Mouse (Mus musculus): ENCODE measurements at regions not wholly inside any gene's neighbourhood (a gene's known extent, or its start where the extent isn't known, plus 50 kb on each side); places are given as distances from the start of the nearest gene placed in this dataset.

DNA sequence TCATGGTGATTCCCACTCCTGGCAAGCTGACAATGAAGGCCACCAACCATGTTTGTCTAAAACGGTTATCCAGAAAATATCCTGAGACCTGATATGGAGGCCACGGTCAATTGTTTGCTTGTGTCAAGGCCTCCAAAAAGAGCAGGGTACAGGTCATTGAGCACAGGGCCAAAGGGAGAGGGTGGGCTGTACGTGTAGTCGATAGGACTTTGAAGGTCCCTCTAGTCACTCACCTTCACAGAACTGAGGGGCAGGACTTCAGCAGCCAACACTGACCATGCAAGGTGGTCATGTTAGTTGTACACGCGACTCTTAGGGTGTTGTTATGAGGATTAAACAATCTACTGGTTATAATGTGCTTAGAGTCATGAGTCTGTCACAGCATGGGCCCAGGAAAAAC, 264.4 kb upstream of the Prok2 start:
- H3K4me3 ChIP-seq, result no peak overlapping the region
- TF ChIP-seq EP300 (IDR thresholded peaks at IDR 0.05; ENCODE audit: insufficient read depth, low read depth, low read length), result no peak
- no peak for TF ChIP-seq CTCF (IDR thresholded peaks at IDR 0.05)
- TF ChIP-seq POLR2A (IDR thresholded peaks at IDR 0.05; ENCODE audit: insufficient read depth, low read depth, low read length), result no peak
- H3K27ac ChIP-seq, result no peak overlapping the region
- no peak for DNase-seq
- intact Hi-C loops (cut with DNase I), result no loop called here
- H3K27me3 ChIP-seq (ENCODE audit: control insufficient read depth, insufficient read depth, low read length), result no peaks in the 10 kb centered on the region
- H3K4me1 ChIP-seq (ENCODE audit: control insufficient read depth, insufficient read depth, low read length), result 0 out of 2 replicates have a peak, but pooled peaks cover 1% of the 10 kb centered on the region
- H3K79me2 ChIP-seq (replicated peaks; ENCODE audit: control insufficient read depth, insufficient read depth, low read length), result no peaks in the 10 kb centered on the region
- no peak overlapping the region for H3K9ac ChIP-seq (ENCODE audit: low read depth, low read length)
- no peaks in the 10 kb centered on the region for H3K36me3 ChIP-seq (ENCODE audit: control insufficient read depth, insufficient read depth, low read length)
- WGBS, result 78% methylated on average over 6 of the region's 6 CpGs

DNA sequence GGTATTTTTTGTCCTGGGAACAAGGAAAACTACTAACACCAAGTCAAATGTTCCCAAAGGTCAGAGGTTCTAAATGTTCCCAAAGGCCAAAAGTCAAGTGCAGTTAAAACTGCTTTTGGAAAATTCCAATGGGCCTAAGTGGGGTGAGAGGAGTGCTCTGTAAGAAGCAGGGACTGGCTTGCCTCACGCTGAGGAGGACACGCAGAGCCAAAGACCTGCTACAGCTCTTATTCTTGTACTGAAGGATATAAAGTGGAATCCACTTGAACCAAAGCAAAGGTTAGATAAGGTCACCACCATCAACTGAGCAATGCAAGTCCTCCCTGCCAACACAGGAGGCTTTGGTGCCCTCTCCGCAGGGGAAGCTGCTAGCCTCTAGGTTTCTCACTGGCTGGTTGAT, 260.3 kb upstream of the Prok2 start:
- no peaks in the 10 kb centered on the region for H3K79me2 ChIP-seq (replicated peaks; ENCODE audit: control insufficient read depth, insufficient read depth, low read length)
- no peak overlapping the region for H3K9ac ChIP-seq (ENCODE audit: low read depth, low read length)
- H3K4me3 ChIP-seq, result no peak overlapping the region
- no peaks in the 10 kb centered on the region for H3K27me3 ChIP-seq (ENCODE audit: control insufficient read depth, insufficient read depth, low read length)
- no peak overlapping the region for H3K27ac ChIP-seq
- TF ChIP-seq CTCF (IDR thresholded peaks at IDR 0.05) (no peak), POLR2A (IDR thresholded peaks at IDR 0.05; ENCODE audit: insufficient read depth, low read depth, low read length) (no peak), EP300 (IDR thresholded peaks at IDR 0.05; ENCODE audit: insufficient read depth, low read depth, low read length) (no peak)
- intact Hi-C loops (cut with DNase I), result no loop called here
- 63% methylated on average over 3 of the region's 3 CpGs for WGBS
- H3K36me3 ChIP-seq (ENCODE audit: control insufficient read depth, insufficient read depth, low read length), result no peaks in the 10 kb centered on the region
- DNase-seq, result no peak
- 0 out of 2 replicates have a peak, but pooled peaks cover 1% of the 10 kb centered on the region for H3K4me1 ChIP-seq (ENCODE audit: control insufficient read depth, insufficient read depth, low read length)

DNA sequence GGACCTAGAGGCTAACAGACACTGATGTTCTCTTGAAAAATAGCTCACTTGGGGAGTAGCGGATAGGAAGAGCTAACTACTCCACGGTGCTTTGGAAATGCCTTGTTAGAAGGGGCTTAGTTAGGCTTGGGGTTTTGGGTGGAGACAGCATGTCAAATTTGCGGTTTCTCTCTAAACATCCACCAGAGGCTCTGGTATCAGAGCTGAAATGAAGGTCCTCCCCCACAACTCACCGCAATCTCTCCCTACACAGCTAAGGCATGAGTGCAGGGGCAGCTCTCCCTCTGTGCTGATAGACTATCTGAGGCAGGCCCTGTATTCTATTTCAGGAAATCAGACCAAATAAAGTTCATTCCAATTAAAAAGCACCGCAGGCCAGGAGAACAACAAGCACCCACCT, 259.1 kb upstream of the Prok2 start:
- intact Hi-C loops (cut with DNase I), result no loop called here
- no peak for DNase-seq
- H3K4me3 ChIP-seq, result no peak overlapping the region
- H3K79me2 ChIP-seq (replicated peaks; ENCODE audit: control insufficient read depth, insufficient read depth, low read length), result no peaks in the 10 kb centered on the region
- H3K4me1 ChIP-seq (ENCODE audit: control insufficient read depth, insufficient read depth, low read length), result no peaks in the 10 kb centered on the region
- no peaks in the 10 kb centered on the region for H3K27me3 ChIP-seq (ENCODE audit: control insufficient read depth, insufficient read depth, low read length)
- H3K27ac ChIP-seq, result no peak overlapping the region
- no peak overlapping the region for H3K9ac ChIP-seq (ENCODE audit: low read depth, low read length)
- no peak for TF ChIP-seq POLR2A (IDR thresholded peaks at IDR 0.05; ENCODE audit: insufficient read depth, low read depth, low read length)
- no peak for TF ChIP-seq CTCF (IDR thresholded peaks at IDR 0.05)
- no peak for TF ChIP-seq EP300 (IDR thresholded peaks at IDR 0.05; ENCODE audit: insufficient read depth, low read depth, low read length)
- WGBS, result 47% methylated on average over 5 of the region's 5 CpGs
- no peaks in the 10 kb centered on the region for H3K36me3 ChIP-seq (ENCODE audit: control insufficient read depth, insufficient read depth, low read length)

DNA sequence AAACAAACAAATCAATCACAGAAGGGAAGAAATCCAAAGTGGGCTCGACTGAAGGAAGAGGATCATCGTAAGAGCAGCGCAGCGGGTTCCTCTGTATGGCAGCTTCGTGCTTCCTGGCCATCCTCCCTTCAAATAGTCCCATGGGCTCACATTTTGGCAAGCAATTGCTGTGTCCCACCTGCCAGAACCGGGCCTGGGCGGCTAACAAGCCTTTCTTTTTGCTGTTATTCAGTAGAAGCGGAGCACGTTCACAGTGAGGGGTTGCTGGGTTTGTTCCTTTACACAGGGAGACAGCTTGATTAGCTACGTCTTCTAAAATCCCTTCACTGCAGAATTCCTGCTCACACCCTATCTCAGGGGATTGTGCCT, 258.6 kb upstream of the Prok2 start:
- DNase-seq, result no peak
- no peak overlapping the region for H3K27ac ChIP-seq
- WGBS, result 33% methylated on average over 10 of the region's 10 CpGs
- H3K36me3 ChIP-seq (ENCODE audit: control insufficient read depth, insufficient read depth, low read length), result no peaks in the 10 kb centered on the region
- no peak for TF ChIP-seq CTCF (IDR thresholded peaks at IDR 0.05)
- TF ChIP-seq POLR2A (IDR thresholded peaks at IDR 0.05; ENCODE audit: insufficient read depth, low read depth, low read length), result no peak
- no peak for TF ChIP-seq EP300 (IDR thresholded peaks at IDR 0.05; ENCODE audit: insufficient read depth, low read depth, low read length)
- intact Hi-C loops (cut with DNase I), result no loop called here
- H3K4me3 ChIP-seq, result no peak overlapping the region
- no peaks in the 10 kb centered on the region for H3K4me1 ChIP-seq (ENCODE audit: control insufficient read depth, insufficient read depth, low read length)
- no peak overlapping the region for H3K9ac ChIP-seq (ENCODE audit: low read depth, low read length)
- no peaks in the 10 kb centered on the region for H3K27me3 ChIP-seq (ENCODE audit: control insufficient read depth, insufficient read depth, low read length)
- no peaks in the 10 kb centered on the region for H3K79me2 ChIP-seq (replicated peaks; ENCODE audit: control insufficient read depth, insufficient read depth, low read length)

DNA sequence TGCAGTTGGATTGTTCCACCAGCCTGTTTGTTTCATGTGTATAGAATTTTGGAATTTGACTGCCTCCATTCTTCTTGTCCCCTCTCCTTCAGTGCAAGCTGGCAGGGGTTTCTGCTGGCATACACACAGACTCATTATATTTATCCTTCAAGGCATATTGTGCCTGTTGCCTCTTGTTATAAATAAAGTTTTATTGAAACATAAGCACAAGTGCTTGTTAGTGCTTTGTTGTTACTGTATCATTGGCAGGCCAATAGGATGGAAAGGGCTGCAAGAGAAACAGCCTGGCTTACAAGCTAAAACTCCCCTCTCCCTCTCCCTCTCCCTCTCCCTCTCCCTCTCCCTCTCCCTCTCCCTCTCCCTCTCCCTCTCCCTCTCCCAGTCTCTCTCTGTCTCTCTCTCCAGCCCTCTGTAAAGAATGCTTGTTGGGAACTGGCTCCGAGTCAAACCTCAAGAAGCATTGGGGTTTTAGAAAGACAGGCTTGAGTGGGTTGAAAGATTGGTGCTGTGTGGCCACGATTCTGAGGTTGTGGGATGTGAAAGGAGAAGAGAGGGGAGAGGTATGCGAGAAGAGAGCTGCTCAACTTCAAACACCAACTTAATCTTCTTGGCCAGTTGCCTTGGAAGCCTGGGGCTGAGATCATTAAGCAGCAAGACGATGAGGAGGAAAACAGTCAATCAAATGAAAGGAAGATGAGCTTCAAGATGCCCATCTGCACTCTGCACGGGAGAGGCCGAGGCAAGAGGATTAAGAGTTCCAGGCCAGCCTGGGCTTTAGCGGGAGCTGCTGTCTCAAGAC, 258.1 kb upstream of the Prok2 start:
- Histone ChIP-seq H3K9ac (ENCODE audit: low read depth, low read length) (no peak overlapping the region), H3K79me2 (replicated peaks; ENCODE audit: control insufficient read depth, insufficient read depth, low read length) (no peaks in the 10 kb centered on the region), H3K4me3 (no peak overlapping the region), H3K27me3 (ENCODE audit: control insufficient read depth, insufficient read depth, low read length) (no peaks in the 10 kb centered on the region), H3K4me1 (ENCODE audit: control insufficient read depth, insufficient read depth, low read length) (no peaks in the 10 kb centered on the region), H3K36me3 (ENCODE audit: control insufficient read depth, insufficient read depth, low read length) (no peaks in the 10 kb centered on the region), H3K27ac (no peak overlapping the region)
- DNase-seq, result no peak
- TF ChIP-seq CTCF (IDR thresholded peaks at IDR 0.05), result no peak
- WGBS, result 44% methylated on average over 7 of the region's 7 CpGs
- intact Hi-C loops (cut with DNase I), result no loop called here

DNA sequence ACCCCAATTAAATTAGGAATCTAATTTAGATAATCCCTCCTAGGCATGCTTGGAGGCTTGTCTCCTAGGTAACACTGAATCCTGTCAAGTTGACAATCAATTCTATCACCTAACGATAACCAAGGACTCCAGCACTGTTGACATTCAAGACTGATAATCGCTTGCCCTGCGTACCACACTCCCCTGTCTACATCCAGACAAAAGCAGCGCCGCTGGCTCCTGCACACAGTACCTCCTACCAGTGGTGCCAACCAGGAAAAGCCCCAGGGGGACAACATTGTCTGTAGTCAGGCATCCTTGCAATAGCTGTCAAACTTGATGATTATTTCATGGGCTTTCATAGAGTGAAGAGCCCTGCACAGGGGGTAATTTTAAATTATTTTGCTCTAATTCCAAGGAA, 253.4 kb upstream of the Prok2 start:
- Histone ChIP-seq H3K9ac (ENCODE audit: low read depth, low read length) (no peak overlapping the region), H3K27ac (no peak overlapping the region), H3K36me3 (ENCODE audit: control insufficient read depth, insufficient read depth, low read length) (no peaks in the 10 kb centered on the region), H3K4me1 (ENCODE audit: control insufficient read depth, insufficient read depth, low read length) (peaks cover under 1% of the 10 kb centered on the region; the same call in 1 of the 2 replicates), H3K27me3 (ENCODE audit: control insufficient read depth, insufficient read depth, low read length) (no peaks in the 10 kb centered on the region), H3K79me2 (replicated peaks; ENCODE audit: control insufficient read depth, insufficient read depth, low read length) (no peaks in the 10 kb centered on the region), H3K4me3 (no peak overlapping the region)
- WGBS, result 72% methylated on average over 5 of the region's 5 CpGs
- intact Hi-C loops (cut with DNase I), result loop anchor here (5.0 kb wide), 1 partner anchor 62 kb away; no protein-coding TSS in a partner anchor
- DNase-seq, result no peak
- TF ChIP-seq EP300 (IDR thresholded peaks at IDR 0.05; ENCODE audit: insufficient read depth, low read depth, low read length) (no peak), CTCF (IDR thresholded peaks at IDR 0.05) (no peak), POLR2A (IDR thresholded peaks at IDR 0.05; ENCODE audit: insufficient read depth, low read depth, low read length) (no peak)
